Mouse (Mus musculus): Measurements from ENCODE around the gene Ints11.
A peak's percentile ranks its signal among the peaks of the same experiment; 100 is the strongest.

Gene Ints11

DNA sequence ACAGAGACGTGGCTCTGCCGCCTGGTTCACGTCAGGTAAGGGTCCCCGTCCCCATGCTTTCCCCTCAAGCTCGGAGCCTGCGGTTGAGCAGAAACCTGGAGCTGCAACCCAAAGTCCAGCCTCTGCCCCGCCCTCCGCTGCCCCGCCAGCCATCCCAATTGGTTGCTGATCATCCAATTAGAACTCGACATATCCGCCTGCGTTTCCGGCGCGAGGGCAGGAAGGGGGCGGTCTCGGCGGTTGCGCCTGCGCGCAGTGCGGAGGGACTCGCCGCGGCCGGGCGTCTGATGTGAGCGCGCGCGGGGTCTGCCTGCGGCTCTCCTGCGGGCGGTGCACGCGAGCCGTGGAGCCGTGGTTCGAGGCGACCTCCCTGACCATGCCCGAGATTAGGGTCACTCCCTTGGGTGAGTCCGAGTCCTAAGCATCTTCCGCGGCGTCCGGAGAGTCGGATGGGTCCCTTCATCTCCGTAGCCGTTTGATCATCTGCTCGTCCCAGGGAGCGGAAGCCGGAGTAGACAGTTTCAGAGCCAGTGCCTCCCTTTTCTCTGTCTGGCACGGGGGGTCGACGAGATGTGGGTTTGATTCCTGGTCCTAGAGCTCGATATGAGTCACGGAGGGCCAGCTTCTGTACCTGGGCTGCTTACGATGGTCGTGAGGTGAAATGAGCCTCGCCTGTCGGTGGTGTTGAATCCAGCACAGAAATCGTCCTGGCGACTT is at the start of gene Ints11, which contains the start of gene Cptp:
Gene Ints11, plus strand, starts transcription at position 230 of the 717 bp plus-strand sequence.
Gene Cptp, minus strand, starts transcription at position 124 of the 717 bp plus-strand sequence.
- DNase-seq = peak; percentile 95

DNA sequence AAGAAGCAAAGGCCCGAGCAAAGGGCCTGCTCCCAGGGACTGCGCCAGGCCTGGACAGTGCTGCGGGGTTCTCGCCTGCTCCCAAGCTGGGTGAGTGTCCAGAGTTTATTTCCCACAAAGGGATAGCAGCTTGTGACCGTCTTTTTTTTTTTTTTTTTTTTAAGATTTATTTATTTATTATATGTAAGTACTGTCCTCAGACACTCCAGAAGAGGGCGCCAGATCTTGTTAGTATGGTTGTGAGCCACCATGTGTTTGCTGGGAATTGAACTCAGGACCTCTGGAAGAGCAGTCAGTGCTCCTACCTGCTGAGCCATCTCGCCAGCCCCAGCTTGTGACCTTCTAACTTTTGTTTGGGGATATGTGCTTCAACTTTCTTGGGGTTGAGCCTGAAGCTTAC is 48.3 kb upstream of the Ints11 start:
- no peak for DNase-seq

DNA sequence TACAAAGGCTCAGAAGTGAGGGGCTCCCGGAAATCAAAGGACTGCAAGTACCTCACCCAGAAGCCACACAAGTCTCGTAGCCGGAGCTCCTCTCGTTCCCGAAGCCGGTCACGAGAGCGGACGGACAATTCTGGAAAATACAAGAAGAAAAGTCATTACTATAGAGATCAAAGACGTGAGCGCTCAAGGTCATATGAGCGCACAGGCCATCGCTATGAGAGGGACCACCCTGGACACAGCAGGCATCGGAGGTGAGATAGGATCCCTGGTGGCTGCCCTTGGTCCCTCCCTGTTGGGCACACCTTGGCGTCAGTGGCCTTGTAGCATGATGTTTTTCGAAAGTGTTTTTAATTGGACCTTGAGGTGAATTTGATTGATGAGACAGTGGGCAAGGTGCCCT is 45.9 kb upstream of the Ints11 start:
- DNase-seq = no peak

DNA sequence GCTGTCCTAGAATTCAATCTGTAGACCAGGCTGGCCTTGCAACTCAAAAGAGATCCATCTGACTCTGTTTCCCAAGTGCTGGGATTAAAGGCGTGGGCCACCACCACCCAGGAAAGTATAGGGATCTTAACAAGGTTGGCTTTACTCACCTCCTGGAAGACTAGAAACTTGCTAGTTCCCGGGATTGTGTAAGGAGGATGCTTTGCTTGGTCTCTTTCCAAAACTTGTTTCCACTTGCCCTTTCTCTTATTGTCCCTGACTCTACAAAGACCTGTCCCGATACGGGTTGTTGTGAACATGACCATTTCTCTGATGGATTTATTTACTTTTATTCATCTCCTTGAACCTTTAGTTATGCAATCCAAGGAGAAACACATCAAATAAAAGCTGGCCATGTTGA is 39.5 kb upstream of the Ints11 start:
- no peak for DNase-seq

DNA sequence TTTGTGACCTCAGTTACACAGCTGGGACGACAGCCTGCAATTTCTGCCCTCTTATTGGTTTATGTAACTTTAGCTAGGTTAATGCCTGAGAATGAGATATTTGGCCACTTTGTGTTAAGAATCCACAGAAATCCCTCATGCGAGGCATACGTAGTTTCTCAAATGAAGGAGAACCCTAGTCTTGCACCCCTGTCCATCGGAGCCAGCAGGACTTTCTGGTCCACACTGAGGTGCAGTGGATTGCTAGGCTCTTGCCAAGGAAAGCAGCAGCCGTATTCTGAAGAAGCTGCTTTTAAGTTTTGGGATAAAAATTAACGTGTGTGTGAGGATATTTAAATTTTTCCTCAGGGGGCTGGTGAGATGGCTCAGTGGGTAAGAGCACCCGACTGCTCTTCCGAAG is 38.8 kb upstream of the Ints11 start:
- no peak for DNase-seq

DNA sequence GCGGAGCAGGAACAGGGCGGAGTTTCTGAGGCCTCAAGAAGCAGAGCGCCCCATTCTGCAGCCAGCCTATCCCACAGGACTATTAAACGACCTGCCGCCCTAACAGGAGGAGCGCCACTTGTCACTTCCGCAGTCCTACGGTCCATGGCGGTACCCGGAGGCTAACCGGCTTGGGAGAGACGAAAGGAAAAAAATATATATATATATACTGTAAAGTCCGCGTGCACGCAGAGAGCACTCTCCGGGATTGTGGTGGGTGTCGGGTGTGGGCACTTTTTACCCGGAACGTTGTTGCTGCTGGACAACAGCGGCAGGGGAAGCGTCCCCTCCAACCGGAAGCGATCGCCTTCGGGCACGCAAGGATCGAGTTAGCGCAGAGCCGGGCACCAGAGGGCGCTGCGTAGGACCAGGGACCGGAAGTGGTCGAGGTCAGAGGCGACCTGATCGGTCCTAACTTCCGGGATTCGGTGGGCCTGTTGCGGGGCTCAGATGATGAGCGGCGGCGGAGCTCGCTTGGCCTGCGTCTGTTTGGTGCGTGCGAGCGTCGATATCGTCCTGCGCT is 38.1 kb upstream of the Ints11 start, which contains the start of gene Aurkaip1:
Gene Aurkaip1, plus strand, starts transcription at position 68 of the 562 bp plus-strand sequence.
- peak; percentile 94 for DNase-seq

DNA sequence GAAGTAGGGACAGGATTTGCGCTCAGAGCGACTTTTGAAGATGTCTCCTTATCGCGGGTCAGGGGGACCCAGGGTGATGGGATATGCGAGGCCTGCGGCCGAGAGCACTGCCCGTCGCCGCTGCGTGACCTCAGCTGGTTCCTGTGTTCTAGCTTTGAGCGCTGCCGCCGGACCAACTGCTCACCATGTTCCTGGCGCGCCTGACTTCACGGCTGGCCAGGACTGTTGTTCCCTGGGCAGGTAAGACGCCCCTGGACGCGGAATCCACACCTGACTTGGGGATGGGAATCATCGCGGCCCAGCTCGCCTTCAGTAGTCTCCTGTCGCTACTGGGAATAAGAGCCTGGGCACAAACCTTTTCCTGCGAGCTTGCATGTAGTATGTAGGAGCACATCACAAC is 37.5 kb upstream of the Ints11 start:
- no peak for DNase-seq

DNA sequence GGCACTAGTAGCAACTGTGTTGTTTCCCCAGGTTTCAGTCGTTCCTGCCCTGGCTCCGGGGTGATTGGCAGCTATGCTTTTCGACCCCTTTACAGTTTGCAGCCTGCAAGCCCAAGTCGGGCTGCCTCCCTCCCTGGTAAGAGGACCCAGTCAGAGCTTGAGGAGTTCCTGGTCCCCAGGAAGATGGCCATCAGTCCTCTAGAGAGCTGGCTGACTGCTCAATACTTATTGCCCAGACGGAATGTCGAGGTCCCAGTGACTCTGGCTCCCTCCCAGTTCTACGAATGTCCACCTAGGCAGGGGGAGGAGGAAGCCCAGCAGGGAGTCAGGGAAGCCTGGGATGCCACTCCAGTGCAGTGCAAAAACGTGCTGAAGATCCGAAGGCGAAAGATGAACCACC is 37.0 kb upstream of the Ints11 start:
- DNase-seq = no peak

DNA sequence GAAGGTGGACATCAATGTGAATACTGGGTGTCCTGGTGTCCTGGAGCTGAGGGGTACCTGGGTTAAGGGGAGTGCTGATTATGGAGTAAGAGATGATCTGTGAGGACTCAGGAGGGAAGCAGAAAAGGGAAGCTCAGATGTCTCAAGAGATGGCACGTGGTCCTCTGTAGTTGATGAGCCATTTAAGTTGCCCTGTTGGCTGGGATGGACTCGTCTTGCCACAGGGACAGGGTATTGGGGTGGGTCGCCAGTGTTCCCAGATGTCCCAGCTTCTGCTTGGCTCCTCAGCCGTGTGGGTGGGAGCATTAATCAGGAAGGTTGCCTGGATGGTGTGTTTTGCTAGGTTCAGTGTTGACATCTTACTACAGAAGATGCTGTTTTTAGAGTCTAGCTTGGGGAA is 36.1 kb upstream of the Ints11 start:
- DNase-seq = no peak

DNA sequence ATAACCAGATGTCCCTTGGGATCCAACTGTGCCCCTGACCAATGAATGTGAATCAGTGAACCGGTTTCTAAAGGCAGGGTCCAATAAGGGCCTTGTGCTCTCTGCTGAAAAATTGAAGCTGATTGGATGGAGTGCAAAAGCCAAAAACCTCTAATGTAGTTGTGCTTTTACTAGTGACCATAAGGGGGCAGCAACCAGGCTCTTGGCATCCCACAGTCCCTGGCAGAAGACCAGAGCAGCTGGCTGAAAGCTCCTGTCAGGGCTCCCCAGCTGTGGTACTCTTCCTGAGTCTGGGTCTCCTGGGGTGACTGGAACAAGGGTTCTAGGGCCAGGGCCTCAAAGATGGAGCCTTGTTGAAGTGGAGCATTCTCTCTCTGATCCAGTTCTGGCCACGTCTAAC is 35.5 kb upstream of the Ints11 start:
- peak; percentile 64 for DNase-seq

DNA sequence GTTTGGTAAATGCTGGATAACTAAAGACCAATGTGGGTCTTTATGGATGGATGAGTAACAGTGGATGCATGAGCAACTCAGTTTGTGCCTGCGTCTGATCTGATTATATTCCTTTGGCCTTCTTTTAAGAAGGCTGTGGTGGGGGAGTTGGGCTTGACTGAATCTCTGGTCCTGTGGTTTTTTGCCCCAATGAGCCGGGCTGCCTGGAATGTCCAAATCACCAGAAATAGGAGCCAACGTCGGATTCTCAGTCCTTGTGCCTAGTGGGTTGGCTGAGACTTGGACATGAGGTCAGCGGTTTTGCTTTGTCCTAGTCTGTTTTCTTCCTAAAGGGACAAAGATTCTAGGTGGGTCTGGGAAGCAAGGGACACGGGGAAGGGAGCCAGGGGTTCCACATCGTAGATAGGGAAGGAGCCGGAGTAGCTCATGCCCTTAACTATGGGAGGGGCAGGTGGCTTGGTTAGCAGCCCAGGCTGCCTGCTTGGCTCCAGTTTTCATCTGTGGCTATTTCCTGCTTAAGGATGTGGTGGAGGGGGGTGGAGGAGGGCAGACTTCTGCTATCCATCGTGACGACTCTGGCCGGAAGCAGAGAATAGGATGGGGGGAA is 31.8 kb upstream of the Ints11 start:
- DNase-seq = no peak

DNA sequence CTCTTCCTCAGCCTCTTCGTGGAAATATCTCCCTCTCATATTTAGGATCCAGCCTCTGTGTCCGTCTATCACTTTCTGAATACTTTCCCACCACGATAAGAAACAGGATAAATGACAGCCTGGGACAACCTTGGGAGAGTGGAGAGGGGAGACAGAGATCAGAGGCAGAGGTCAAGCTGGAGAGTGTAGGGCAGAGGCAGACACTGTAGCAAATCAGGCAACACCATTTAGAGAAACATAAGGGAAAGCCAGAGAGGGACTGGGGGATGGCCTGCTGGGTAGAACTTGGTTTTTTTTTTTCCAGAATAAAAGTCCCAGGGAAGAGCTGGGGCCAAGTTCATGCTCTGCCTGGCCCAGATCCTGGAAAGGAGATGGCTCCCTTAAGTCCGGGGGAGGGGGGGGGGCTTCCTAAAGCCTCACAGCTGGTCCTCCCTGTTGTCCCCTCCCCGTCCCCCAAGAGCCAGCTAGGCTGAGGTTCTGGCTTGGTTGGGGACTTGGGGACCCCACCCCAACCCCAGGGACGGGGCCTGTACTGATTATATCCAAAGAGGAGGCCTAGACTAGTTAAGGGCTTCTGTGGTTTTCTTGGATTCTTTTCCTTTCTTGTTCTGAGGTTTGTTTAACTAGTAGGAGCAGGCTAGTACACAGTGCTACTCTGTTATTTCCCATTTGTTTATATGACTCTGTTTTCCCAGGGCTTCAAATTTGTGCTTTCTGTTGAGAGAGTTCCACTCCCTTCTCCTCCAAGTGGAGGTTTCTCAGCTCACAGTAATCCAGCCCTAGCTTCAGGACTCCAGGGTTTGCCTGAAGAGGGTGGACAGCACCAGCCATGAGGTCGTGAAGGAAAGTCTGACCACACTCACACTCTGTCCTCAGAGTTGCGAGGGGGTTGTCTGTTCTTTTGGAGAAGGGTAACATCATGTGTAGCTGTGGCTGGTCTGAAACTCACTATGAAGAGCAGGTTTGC is 30.9 kb upstream of the Ints11 start:
- DNase-seq = no peak

DNA sequence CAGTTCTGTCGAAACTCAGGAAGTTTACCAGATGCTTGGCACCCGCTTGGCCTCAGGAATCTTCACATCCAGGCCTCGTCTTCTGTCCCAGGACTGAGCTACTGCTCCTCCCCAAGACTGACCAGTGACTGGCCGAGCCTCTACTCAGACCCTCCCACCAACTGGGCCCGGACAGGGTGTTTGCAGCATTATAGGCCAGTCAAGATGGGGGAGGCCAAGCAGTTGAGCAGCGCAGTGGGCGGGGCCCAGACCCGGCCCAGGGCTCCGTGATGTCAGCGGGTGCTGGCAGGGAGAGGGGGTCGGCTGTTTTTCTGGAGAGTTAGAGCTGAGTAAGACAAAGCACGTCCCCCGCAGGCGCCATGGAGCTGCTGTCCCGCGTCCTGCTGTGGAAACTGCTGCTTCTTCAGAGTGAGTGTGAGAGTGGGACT is 29.8 kb upstream of the Ints11 start, which contains the start of gene Mxra8:
Gene Mxra8, plus strand, starts transcription at position 198 of the 428 bp plus-strand sequence.
- peak; percentile 27 for DNase-seq

DNA sequence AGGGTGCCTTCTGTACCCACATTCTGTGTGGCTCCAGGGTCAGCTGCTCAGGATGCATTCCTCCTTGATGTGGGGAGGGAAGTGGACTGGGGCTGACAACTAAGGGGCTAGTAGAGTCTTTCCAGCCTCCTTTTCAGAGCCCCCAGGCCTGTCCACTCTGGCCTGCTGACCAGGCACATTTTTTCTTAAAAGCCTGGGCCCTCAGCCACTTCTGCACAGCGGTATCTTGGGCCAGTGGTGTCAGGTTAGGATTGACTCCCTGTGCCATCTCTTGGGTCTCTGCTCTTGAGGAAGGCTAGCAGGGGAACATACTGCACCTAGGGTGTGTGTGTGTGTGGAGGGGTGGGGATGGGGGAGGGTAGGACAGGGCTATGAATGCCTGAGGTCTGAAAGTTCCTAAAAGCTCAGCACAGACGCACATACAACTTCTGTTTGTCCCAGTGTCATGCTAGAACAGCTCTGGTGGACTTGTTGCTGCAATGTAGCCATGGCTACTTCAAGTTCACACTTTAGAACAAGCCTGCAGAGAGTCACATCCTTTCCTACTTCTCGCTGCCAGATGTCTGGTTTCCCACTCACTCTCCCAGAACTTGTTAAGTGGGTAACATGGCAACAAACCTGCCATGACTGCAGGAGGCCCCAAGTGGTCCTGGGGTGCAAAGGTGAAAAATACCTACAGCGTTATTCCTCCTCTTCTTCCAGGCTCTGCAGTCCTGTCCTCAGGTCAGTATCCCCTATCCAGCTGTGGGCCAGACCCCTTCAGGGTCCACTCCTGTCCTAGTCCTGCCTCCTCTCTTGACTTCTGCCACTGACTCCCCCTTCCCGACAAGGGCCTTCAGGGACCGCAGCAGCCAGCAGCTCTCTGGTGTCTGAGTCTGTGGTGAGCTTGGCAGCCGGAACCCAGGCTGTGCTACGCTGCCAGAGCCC is 29.0 kb upstream of the Ints11 start:
- DNase-seq = no peak

DNA sequence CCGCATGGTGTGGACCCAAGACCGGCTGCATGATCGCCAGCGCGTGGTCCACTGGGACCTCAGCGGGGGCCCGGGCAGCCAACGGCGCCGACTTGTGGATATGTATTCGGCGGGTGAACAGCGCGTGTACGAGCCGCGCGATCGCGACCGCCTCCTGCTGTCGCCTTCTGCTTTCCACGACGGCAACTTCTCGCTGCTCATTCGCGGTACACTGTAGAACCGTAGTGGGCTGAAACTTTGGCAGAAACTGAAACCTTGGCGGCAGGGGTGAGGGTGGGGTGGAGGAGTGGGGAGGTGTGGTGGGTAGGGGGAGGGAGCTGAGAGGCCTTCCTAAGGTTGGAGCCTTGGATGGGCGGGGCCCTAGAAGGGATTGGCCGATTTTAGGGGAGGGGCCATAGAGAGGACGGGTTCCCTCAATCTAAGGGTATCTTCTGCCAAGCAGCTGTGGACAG is 28.3 kb upstream of the Ints11 start:
- DNase-seq = no peak

DNA sequence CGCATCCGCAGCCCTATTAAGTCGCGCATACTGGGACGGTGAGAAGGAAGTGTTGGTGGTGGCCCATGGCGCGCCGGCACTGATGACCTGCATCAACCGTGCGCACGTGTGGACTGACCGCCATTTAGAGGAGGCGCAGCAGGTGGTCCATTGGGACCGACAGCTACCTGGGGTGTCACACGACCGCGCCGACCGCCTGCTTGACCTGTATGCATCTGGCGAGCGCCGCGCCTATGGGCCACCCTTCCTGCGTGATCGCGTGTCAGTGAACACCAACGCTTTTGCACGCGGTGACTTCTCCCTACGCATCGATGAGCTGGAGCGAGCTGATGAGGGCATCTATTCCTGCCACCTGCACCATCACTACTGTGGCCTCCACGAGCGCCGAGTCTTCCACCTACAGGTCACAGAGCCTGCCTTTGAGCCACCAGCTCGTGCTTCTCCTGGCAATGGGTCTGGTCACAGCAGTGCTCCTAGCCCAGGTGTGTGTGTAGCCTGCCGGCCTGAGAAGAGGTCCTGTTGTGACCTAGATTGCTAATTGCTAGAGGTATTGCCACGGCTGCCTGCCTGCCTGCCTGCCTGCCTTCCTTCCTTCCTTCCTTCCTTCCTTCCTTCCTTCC is 27.6 kb upstream of the Ints11 start:
- DNase-seq = peak; percentile 47

DNA sequence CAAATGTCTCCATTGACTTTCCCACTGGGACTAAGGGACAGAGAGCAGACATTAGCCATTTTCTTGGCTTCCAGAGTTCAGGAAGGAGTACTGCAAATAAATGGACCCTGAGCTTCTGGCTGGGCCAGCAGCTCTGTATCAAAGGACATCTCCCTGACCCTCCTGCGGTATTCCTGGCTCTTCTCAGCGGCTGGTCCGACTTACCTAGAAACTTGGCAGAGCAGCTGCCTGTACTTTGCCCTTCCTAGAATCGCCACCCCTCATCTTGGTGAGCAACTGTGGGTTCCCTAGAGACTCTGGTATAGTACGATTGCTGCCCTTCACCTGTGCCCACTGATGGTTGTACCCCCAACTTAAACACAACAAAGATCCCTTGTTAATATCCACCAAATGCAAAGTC is 26.1 kb upstream of the Ints11 start:
- no peak for DNase-seq

DNA sequence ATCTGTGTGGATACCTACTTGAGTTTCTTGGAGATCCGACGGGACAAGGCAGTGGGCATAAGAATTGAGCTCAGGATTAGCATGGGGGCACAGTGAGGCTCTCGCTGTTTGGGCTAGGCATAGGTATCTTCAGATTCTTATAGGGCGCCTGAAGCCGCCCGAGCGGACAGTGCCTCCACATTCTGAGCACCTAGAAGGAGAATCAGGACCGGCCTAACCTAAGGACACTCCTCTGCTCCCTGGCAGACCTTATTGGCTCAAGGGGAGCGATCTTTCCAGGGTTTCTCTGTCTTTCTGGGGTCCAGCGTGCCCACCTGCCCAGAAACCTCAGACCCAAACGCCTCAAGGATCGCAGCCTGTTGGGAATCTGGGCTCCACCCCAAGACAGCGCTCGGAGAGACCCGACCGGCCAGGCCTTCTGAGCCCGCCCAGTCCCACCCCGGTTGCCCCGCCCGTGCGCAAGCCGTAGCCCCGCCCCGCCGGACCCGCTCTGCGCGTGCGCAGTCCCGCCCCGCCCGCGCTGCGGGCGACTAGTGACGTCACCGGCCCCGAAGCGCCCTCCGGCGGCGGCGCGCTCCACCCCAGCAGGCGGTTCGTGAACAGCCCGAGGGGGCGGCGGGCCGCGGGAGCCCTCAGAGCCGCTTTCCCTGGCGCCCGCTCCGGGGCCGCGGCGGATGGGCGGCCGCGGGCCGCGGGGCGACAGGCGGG is 22.3 kb upstream of the Ints11 start, which contains the start of gene Dvl1:
Gene Dvl1, plus strand, starts transcription at position 532 of the 708 bp plus-strand sequence.
- peak; percentile 96 for DNase-seq

DNA sequence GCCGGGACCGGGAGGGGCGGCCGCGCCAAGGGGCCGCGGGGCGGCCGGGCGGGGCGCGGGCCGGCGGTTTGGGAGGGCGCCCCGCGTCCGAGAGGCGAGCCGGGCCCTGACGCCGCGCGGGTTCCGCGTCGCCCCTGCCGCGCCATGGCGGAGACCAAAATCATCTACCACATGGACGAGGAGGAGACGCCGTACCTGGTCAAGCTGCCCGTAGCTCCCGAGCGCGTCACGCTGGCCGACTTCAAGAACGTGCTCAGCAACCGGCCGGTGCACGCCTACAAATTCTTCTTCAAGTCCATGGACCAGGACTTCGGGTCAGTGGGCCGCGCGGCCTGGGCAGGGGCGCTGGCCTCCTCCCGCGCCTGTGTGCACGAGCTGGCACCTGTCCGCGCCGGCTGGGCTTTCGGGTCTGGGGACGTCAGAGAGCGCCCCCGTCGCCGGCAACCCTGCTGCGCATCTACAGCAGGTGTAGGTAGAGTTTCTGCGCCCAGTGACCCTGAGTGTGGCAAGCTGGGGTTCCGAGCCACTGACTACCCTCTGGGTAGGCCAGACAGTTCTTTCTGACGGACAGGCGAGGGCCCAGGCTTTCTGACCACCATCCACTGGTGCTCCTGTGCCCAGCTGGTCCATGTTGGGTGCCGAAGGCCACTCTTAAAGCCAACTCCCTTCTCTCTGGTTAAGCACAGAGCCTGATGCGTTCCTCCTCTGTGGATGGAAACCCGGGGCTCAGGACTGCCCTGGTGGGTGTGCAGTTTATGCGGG is 21.6 kb upstream of the Ints11 start:
- no peak for DNase-seq

Data from cerebellum, adult 8-10 months (tissue).